Mouse (Mus musculus) thymus, postnatal 25 days (tissue): Measurements from ENCODE around the gene Nuak1.

Experiments
- DNase-seq: peaks from one replicate; pipeline ENCODE4 v3.0.0; 2022

The Nuak1 gene

DNA sequence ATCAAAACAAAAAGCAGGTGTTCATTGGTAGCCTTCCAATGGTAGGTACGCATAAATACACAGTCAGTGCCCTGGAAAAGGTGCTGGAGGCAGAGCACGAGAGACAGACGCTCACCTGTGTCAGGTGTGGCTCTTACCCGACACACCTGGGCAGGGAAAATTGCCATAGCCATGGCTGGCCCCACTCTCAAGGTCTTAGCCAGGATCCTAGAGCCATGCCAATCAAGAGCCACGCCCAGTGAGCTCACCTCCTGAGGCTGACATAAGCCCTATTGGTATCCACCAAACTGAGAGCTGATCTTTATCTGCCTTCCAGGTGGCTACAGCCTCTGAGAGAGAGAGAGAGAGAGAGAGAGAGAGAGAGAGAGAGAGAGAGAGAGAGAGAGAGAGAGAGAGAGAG lies 64.1 kb downstream of the Nuak1 start:
- no peak for DNase-seq

DNA sequence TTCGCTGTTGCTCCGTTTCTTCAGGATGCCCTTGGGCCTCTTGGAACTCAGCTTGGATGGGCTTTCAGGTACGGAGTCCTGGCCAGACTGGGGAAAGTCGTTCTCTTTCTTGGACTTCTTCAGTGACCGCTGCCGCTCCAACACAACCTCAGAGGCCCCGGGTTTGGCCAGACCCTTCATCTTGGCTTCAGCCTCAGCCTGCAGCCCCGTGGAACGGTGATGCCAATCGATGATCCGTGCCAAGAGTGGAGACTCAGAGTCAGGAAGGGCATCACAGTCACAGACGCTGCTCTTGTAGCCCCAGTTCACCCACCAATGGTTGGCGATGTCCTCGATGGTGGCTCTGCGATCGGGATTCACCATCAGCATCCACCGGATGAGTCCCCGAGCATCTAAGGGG lies 65.4 kb downstream of the Nuak1 start:
- no peak for DNase-seq

DNA sequence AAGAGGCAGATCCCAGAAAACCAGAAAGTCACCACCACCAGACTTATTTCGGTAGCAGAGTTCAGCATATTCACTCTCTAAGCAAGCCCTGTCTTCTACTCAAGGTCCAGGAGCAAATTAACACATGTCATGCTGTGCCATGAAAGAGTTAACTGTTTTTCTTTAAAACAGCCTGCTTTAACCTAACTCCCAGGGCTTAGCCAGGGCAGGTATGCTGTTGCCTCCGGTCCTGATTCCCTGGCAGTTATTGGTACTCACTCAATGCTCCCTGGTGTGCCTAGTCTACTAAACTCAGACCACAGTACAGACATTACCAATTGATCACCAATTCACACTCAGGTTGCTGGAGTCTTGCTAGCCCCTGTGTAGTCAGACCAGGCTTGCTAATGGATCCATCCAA lies 66.9 kb downstream of the Nuak1 start:
- DNase-seq = no peak

DNA sequence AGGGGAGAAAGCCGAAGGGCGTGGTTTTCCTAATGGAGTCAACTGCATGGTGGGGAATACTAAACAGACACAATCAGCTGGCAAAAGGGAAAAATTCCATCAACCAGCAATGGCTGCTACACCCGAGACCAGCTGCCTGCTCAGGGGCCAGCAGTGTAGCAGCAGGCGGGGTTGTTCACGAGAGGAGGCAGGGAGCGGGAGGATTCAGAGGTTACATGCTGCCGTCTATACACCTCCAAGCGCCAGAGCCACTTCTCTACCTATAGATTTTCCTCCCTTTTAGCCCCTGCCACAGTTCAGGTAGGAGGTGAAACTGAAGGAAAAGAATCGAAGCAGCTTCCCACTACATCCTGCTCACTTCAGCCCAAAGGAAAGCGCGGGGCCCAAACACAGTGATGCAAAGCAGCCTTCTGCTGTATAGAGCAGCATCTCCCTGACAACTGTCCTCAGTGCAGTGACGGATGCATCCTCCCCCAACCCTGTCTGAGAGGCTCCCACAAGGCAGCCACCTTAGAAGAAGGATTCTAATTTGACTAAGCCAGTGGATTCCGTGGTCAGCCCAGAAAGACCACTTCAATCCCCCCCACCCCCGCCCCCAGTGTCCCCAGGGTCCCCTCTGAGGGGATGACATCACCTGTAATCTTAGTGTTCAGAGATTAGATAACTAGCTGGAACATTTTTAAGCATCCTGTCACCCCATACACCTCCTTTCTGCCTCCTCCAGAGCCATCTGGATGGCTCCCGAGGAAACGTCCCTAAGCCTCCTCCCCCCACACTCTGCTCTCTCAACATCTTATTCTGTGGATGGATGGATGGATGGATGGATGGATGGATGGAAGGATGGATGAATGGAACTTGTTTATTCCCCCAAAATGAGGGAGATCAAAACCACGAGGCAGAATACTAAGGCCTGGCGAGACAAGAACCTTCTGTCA lies 68.0 kb downstream of the Nuak1 start:
- no peak for DNase-seq

DNA sequence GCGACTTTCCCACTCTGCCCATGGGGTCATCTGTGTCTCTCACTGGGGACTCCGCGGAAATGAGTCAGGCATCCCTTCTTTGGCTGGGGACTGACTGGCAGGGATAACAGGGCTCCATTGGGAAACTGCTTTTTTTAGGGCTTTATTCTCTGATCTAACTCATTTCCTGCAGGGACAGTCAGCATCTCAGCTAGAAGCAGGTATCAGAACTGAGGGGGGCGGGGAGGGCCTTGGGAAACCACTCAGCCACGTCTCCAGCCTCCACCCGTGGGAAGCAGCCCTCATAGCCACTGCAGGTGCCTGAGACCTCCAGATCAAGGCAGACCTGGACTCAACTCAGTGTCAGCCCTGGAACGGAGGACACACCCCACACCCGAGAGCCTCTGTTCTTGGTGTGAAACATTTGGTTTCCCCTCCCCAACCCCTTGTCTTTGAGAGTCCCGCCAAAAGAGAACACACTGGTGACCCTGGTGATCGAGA lies 68.7 kb downstream of the Nuak1 start:
- no peak for DNase-seq

DNA sequence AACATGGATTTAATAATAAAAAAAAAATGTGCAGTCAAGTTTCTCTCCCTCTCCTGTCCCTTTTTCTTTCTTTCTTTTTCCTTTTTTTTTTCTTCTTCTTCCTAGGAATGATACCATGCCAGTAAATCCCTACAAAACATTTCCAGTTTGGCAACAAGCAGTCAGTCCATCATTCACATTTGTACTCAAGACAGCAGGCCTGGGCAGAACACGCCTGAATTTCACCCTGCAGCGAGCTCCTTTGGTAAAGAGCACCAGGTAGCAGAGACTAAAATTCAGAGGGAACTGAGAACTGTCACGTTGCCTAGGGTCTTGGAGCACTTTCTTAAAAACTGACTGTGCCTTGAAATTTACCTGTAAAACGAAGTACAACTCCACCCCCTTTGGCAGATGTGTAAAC lies 69.2 kb downstream of the Nuak1 start:
- no peak for DNase-seq

DNA sequence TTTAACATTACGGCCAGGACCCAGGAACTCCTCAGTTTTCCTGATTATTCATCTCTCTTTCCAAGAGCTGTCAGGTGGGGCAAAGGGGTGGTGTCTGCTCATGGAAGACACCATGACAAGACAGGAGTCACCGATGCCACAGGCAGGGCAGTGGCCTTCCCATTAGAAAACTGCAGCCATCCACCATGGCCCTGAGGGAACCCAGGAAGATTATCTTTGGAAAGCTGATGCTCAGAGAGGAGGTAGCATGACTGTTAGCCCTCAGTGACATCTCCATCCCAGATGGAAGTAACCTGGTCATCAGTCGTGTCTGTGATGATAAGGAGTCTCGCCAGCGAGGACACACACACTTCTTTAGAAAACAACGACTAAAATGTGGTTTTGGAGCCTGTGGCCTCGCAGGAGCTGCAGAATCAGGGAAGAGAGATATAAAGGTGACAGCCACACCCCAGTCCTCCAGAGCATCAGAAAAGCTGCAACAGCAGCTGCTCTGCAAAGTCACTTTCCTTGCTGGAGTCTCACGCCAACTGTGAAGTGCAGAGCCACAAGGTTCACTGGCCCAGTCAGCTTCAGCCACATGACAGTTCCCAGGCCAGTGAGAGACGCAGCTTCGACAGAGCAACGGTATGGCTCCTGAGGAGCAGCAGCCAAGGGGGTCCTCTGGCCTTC lies 70.6 kb downstream of the Nuak1 start:
- no peak for DNase-seq

DNA sequence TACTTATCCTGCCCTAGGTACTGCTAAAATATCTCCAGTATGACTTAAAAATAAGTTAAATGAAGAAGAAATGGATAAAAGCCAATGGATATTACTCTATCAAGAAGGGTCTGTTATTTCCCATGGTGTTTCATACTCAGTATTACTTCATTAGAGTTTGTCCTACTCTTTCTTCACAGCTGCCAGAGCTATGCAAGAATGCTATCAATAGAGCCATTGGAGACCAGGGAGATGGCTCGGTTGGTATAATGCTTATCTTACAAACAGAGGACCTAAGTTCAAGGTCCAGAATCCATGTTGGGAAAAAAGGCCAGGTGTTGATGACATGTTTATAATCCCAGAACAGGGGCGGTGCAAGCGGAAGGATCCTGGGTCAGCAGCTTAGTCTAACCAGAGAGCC lies 72.2 kb downstream of the Nuak1 start:
- no peak for DNase-seq

DNA sequence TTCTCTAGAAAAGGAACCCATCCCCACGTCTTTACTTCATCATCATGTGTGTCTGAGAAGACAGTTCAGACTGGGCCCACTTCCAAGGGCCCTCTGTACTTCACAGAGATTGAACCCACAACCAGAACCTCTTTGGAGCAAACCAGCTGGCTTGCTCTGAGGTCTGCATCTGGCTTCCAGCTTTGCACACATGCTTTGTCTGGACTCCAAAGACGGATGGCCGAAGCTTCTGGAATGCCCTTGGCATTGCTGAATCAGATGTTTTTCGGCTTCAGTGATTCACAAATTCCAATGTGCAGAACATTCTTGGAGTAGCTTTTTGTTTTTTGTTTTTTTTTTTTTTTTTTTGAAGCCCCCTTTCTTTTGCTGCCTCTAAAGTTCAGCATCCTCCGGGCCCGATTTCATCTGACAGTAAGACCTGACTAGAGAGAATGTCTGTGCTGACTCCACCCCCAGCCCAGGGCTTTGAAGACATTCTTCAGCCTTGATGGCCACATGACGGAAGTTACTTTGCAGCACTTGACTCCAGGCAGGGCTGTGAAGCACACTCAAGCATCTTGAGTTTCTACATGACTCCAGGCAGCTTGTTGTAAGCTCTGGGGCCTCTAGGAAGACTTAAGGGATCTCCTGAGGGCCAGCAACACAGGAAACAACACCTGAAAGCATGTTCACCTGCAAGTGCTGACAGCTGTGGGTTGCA lies 75.1 kb downstream of the Nuak1 start:
- no peak for DNase-seq

DNA sequence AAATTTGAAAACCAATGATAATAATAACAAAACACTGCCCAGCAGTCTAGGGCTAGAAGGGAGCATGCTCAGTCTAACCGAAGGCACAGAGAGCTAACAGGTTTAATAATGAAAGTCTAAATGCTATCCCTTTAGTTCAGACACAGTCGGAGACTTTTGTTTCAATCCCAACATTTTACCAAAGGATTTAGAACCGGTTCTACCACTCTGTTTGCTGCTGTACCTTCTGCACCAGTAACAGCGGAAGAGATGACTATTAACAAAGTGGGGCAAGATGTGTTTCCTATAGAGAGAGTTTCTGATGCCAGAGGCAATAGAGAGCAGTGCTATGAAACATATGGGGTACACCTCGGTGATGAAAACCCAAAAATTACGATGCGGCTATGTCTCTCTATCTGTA lies 76.6 kb downstream of the Nuak1 start:
- no peak for DNase-seq

DNA sequence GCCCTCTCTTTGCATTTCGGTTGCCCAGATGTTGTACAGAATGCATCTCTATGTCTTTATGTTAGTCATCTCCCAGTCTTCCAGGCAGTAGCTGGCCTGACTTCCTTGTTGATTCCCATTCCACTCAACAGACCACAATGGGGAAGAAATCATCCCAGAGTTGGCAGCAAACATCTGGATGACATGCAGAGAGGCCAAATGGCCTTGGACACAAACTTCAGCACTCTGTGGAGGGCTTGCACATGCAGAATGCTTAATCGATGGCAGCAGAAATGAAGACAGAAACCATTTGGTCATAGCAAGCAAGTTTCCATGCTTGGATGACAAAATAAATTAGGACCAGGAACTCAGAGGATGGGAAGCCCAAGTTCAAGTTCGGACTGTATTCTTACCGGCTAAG lies 79.4 kb downstream of the Nuak1 start:
- DNase-seq = no peak

DNA sequence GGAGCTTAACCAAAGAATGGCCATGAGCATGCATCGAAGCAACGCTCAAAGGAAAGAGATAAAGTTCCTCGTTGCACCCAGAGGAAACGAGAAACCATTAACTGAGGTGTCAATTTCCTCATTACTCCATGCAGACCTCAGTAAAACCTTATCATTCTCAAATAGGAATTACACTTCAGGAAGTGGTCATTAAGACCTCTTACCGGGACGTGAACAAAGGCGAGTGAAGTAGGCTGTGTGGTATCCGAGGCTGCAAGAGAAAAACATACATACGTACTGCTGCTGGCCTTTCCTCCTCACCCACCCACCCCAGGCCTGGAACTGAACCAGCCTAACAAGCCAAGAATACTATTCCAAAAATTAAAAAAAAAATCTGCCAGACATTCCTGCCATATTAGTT lies 80.0 kb downstream of the Nuak1 start:
- DNase-seq = no peak

DNA sequence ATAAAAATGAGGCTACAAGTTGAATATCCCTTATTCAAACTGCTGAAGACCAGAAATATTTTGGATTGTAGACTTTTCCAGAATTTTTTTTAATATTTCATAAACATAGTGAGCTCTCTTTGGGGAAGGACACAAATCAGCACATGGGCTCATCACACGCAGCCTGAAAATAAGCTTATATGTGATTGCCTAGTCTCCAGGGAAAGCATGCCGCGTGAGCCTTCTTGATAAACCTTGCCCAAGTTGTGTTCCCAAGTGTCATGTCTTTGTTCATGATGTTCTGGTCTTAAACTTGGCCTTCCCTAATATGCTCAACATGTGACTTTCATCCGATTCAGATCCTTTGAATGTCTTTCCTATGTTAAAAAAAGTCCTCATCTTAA lies 81.7 kb downstream of the Nuak1 start:
- DNase-seq = no peak

DNA sequence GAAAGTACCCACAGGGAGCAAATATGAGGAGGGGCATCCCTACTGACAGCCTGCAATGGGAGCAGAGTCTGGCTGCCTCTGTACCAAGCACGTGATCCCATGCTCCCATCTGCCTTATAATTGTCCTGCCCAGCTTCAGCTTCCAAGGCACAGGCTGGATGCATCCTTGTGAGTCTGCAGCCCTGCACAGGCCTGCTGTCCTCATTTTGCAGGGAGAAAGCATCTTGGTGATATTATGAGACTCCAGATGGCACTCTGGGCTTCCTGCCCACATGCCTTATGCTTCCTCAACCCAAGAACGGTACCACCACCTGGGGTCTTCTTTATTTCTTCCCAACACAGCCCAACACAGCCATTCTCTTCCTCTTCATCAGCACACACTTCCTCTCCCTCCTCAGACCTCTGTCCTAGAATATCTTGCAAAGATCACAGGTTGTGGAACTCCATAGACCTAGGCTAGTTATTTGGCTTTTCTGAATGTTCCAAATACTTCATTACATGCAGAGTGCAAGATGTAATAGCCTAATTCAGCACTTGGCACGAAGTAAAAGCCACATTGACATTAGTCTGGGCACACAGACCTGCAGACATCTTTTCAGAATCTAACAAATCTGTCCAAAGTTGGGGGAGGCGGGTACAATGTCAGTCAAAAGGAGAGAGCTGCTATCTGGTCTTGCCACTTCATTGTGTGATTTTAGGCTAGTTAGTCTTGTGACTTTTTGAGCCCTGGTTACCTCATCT lies 82.2 kb downstream of the Nuak1 start:
- DNase-seq = no peak

DNA sequence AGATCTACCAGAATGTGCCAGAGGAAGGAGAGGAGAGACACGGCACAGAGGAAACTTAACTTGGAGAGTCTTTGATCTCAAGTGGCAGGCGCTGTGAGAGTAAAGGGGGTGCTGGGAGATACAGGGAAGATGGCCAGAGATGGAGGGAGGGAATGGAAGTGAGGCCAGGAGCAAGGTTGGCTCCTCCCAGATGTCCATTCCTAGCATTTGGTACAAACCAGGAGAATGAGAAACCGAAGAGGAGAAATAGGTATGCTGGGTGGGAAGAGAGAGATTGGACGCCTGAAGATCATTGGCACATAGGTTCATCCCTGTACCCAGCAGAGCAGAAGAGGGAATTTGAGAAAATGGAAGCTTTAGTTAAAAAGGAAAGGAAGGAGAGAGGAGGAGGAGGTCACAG lies 82.8 kb downstream of the Nuak1 start:
- DNase-seq = no peak

DNA sequence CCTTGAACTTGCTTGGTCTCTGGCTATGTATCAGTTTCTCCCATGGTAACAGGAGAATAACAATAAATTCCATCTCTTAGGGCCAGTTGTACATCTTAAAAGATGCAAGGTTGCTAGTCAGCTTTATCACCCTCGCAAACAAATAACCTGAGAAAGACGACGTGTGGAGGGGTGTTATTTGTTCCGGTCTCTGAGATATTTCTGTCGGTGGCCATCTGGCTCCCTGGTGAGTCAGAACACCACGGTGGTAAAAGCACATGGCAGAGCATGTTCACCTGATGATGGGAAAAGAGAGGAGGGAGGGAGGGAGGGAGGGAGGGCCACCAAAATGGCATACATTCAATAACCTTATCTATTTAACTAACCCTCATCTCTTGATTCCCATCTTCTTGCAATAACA lies 86.1 kb downstream of the Nuak1 start:
- no peak for DNase-seq

DNA sequence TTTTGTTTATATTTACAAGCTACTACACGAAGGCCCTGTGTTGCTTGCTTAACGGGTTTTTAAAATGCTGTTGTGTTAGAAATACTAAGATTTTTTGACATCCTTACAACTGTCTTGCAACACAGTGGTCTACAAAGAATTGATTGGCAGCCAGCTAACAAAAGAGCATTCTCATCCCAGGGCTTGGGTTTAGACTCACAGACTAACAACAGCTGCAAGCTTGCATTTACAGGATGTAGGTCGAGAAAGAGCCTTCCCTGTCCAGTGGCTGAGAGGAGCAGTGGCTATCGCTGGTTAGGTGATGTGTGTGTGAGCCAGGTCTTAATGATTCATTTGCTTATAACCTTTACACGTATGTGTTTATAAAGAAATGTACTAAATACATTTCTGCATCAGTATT lies 94.7 kb downstream of the Nuak1 start:
- DNase-seq = no peak

DNA sequence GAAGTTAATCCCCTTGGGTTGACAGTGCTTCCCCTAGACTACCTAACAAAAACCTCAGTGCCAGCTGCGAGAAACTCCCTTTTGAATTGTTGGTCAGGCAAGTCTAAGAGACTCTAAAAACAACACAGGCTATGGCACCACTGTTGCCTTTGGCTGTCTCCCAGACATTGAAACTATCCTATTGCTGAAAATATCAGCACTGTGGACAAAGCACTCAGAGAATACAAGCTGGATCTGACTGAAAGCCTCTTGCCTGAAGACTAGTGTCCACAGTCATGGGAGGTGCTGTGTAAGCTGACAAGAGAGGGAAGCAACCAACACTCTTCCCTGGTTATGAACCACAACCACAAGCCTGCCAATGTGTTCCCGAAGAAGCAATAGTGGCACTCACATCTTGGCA lies 96.9 kb downstream of the Nuak1 start:
- no peak for DNase-seq

DNA sequence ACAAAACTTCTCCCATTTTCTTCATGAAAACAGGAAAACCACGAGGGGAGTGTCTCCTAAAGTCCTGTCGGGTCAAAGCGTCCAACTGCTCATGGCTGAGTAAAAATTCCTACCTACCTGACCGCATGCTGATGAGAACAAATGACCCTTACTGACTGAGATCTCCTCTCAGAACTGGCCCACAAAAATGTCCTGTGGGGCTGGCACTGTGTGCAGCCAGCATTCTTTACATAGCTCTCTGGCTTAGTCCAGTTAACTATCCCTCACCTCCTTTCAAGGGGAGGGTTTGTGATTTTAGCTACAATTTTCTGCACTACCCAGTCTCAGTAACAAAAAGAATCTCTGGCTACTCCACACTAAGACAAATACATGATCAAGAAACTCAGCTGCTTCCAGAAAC lies 100.9 kb downstream of the Nuak1 start:
- no peak for DNase-seq

DNA sequence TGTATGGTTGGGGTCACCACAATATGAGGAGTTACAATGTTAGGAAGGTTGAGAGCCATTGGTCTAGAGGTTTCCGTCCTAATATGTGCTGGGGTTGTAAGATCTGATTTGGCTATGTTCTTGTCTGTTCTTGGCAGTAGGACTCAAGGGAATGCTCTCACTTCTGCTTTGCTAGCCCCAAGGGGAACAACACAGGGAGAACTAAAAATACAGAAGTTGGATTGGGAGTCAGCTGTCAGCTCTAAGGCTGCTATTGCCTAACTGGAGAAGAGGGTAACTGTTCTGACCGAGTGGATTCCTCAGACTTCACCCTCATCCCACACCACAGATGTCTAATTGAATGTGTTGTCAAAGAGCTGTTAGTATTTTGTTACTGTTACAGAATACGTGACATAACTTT lies 101.6 kb downstream of the Nuak1 start:
- no peak for DNase-seq

DNA sequence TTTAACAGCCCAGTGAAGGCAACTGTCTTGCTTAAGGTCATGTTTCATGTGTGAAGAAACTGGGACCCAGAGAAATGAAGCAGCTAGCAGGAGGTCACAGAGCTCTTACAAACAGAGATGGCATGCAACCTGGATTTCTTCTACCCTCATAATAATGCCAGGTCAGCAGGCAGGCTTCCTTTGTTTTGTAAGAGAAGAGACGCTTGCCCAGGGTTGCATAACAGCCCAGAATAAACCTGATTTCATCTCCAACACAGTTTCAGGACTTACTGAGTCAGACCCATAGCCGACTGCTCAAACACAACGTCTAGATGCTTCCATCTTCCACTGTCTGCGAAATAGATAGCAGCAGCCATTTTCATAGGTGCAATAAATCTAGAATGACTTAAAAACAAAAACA lies 105.0 kb downstream of the Nuak1 start:
- no peak for DNase-seq

DNA sequence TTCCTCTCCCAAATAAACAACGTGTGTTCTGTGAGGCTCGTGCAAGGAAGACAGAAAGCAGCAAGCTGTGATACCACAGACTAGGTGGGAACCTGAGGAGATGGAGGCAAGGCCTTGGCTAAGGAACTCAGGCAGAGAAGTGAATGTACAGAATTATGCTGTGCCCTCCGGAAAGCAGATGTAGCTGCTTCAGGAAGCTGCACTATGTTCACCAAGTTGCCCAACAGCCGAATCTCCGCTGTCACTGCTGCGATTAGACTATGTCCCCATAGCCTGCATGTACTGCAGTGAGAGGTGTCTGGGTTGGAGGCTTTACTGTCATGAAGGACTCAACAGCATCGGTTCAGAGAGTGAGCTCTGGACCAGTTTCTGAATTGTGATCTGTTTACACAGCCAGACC lies 110.6 kb downstream of the Nuak1 start:
- DNase-seq = no peak

DNA sequence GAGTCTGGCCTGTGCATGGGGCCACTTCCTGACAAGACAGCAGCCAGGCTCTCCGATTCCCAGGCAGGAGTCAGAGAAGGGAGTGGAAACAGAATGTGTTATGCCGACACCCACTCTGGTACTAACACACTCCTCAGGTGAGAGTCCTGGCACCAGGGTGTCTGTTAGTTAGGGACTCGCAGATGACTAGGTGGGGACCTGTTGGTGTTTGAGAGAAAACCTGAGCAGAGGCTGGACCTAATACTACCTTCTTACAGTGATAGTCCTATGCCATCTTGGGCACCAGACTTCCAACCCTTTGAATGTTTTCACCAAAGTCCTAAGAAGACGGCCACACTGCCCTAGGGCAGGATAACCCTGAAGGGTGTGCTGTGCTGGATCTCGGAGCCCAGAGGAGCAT lies 111.1 kb downstream of the Nuak1 start:
- no peak for DNase-seq
